Mouse (Mus musculus) CH12.LX (cell line): ENCODE measurements around the gene Mtif2. TPM values are rescaled to one million over a fixed set of nuclear protein-coding genes. Genes with fewer than 3 reads are reported as not detected.

Source experiments
- DNase-seq: peaks from one replicate; pipeline ENCODE4 v3.0.0-alpha.2; 2013; ENCODE audit errors: extremely low read depth
- H3K27ac ChIP-seq: 2 replicates; pipeline ENCODE4 v1.5.1; 2012; ENCODE audit warnings: low read depth, mild to moderate bottlenecking, control low read depth, moderate library complexity; ENCODE audit not compliant: insufficient read depth
- H3K27me3 ChIP-seq: replicated peaks from 2 replicates; pipeline ENCODE3; 2012; ENCODE audit warnings: inconsistent platforms
- H3K36me3 ChIP-seq, 2 experiments: replicated peaks in 1 of 2; 2 replicates each; pipeline versions ENCODE3 to v1.6.1; 2012; ENCODE audit warnings: inconsistent platforms in 1 of 2, low read length in 1 of 2, mild to moderate bottlenecking in 1 of 2, mixed read lengths in 1 of 2, moderate library complexity in 1 of 2; ENCODE audit not compliant: control insufficient read depth in 1 of 2, insufficient read depth in 1 of 2
- H3K4me1 ChIP-seq, 2 experiments: 2 replicates each; pipeline ENCODE4 v1.6.1; 2012; ENCODE audit warnings: inconsistent platforms in 1 of 2, moderate library complexity in 1 of 2; ENCODE audit not compliant: insufficient read depth in 2 of 2, control insufficient read depth in 1 of 2
- H3K4me2 ChIP-seq: 2 replicates; pipeline ENCODE4 v1.6.1; 2012; ENCODE audit warnings: low read depth, mild to moderate bottlenecking, control low read depth; ENCODE audit not compliant: poor library complexity, insufficient read depth, severe bottlenecking
- H3K4me3 ChIP-seq, 3 experiments: fragments of 150-350 bp in 1 of 3; sonication (generic) in 1 of 3; replicated peaks in 1 of 3; 2 replicates each; pipeline versions ENCODE3 to v1.5.1; 2011 to 2012; ENCODE audit warnings: low read depth in 2 of 3, low read length in 2 of 3, mild to moderate bottlenecking in 2 of 3, moderate library complexity in 2 of 3, control low read depth in 1 of 3, improper control_type of control experiment in 1 of 3, inconsistent platforms in 1 of 3, mixed read lengths in 1 of 3; ENCODE audit not compliant: poor library complexity in 1 of 3
- H3K79me2 ChIP-seq: replicated peaks from 2 replicates; pipeline ENCODE4 v1.6.1; 2012; ENCODE audit warnings: mild to moderate bottlenecking, moderate library complexity; ENCODE audit not compliant: control insufficient read depth, poor library complexity, insufficient read depth, severe bottlenecking; ENCODE audit errors: extremely low read depth
- H3K9ac ChIP-seq: 2 replicates; pipeline ENCODE4 v1.6.1; 2012; ENCODE audit warnings: low read depth, mild to moderate bottlenecking, control low read depth, moderate library complexity; ENCODE audit not compliant: insufficient read depth
- H3K9me3 ChIP-seq: replicated peaks from 2 replicates; pipeline ENCODE3; 2012; ENCODE audit warnings: low read length, inconsistent platforms, mixed read lengths
- CHD1 ChIP-seq: IDR thresholded peaks from 2 replicates; pipeline ENCODE4 v1.6.1; 2012; ENCODE audit warnings: low read depth, low read length, improper control_type of control experiment, inconsistent platforms
- CHD2 ChIP-seq: IDR thresholded peaks from 2 replicates; pipeline ENCODE4 v1.6.1; 2011; ENCODE audit warnings: low read length, improper control_type of control experiment
- CTCF ChIP-seq, 2 experiments: IDR thresholded peaks in 1 of 2; conservative IDR thresholded peaks in 1 of 2; 2 replicates each; pipeline ENCODE4 v1.5.1; 2011 to 2012; ENCODE audit warnings: low read depth in 2 of 2, low read length in 2 of 2, improper control_type of control experiment in 1 of 2, inconsistent platforms in 1 of 2, mild to moderate bottlenecking in 1 of 2, moderate library complexity in 1 of 2
- ELF1 ChIP-seq: IDR thresholded peaks from 2 replicates; pipeline ENCODE4 v1.6.1; 2014; ENCODE audit warnings: low read depth, mild to moderate bottlenecking, inconsistent platforms, low read length, improper control_type of control experiment
- EP300 ChIP-seq: IDR thresholded peaks from 2 replicates; pipeline ENCODE4 v1.6.1; 2011; ENCODE audit warnings: low read length, improper control_type of control experiment
- ETS1 ChIP-seq: conservative IDR thresholded peaks from 2 replicates; pipeline ENCODE4 v1.6.1; 2012; ENCODE audit warnings: low read depth, mild to moderate bottlenecking, inconsistent platforms, low read length, improper control_type of control experiment, moderate library complexity
- HCFC1 ChIP-seq: IDR thresholded peaks from 2 replicates; pipeline ENCODE4 v1.6.1; 2012; ENCODE audit warnings: low read depth, mild to moderate bottlenecking, inconsistent platforms, low read length, improper control_type of control experiment
- MEF2A ChIP-seq: IDR thresholded peaks from 2 replicates; pipeline ENCODE4 v1.6.1; 2014; ENCODE audit warnings: low read depth, mild to moderate bottlenecking, inconsistent platforms, low read length, improper control_type of control experiment, borderline replicate concordance
- MXI1 ChIP-seq: IDR thresholded peaks from 2 replicates; pipeline ENCODE4 v1.6.1; 2011; ENCODE audit warnings: mild to moderate bottlenecking, low read depth, low read length, improper control_type of control experiment
- NRF1 ChIP-seq: IDR thresholded peaks from 2 replicates; pipeline ENCODE4 v1.6.1; 2014; ENCODE audit warnings: low read depth, mild to moderate bottlenecking, inconsistent platforms, low read length, improper control_type of control experiment, moderate library complexity
- PAX5 ChIP-seq: IDR thresholded peaks from 2 replicates; pipeline ENCODE4 v1.6.1; 2012; ENCODE audit warnings: low read length, inconsistent platforms, mixed read lengths
- TBP ChIP-seq: conservative IDR thresholded peaks from 2 replicates; pipeline ENCODE4 v1.6.1; 2011; ENCODE audit warnings: low read depth, low read length, improper control_type of control experiment
- TCF12 ChIP-seq: IDR thresholded peaks from 2 replicates; pipeline ENCODE4 v1.6.1; 2014; ENCODE audit warnings: low read depth, mild to moderate bottlenecking, inconsistent platforms, low read length, improper control_type of control experiment
- USF1 ChIP-seq: IDR thresholded peaks from 2 replicates; pipeline ENCODE4 v1.6.1; 2014; ENCODE audit warnings: low read depth, mild to moderate bottlenecking, inconsistent platforms, low read length, improper control_type of control experiment
- ZKSCAN1 ChIP-seq: IDR thresholded peaks from 2 replicates; pipeline ENCODE4 v1.6.1; 2012; ENCODE audit warnings: low read depth, inconsistent platforms, low read length, improper control_type of control experiment, borderline replicate concordance
- ZNF384 ChIP-seq: IDR thresholded peaks from 2 replicates; pipeline ENCODE4 v1.6.1; 2012; ENCODE audit warnings: low read depth, low read length, improper control_type of control experiment, inconsistent platforms
- dilution Hi-C: fragments of 300-500 bp; cut with MboI; formaldehyde crosslinking; loops from 2 replicates; pipeline ENCODE4 v1.14.3; 2020; ENCODE audit warnings: low sequenced_read_pairs; ENCODE audit not compliant: extremely low pct_unique_long_range_greater_than_20kb, extremely low pct_ligation_motif_present
- in situ Hi-C: fragments of 300-500 bp; cut with MboI; formaldehyde crosslinking; loops from 3 replicates; pipeline ENCODE4 v1.14.3; 2019; ENCODE audit warnings: low sequenced_read_pairs, low pct_ligation_motif_present, low pct_unique_long_range_greater_than_20kb, mixed read lengths
- polyA plus RNA-seq: library from polyadenylated mRNA; unstranded; fragments of >175 nt; gene quantifications from 2 replicates; pipeline ENCODE4 v1.2.1, GENCODE M21; 2012; ENCODE audit warnings: low read depth; ENCODE audit not compliant: insufficient read length
- total RNA-seq, 2 experiments: library from RNA; depleted of rRNA; stranded (reverse); fragments of 300-350 nt in 1 of 2; fragments of >200 nt in 1 of 2; gene quantifications; 2 replicates each; pipeline ENCODE4 v1.2.3; 2012 to 2014

Gene Mtif2
- total and polyA plus RNA-seq, 3 experiments = 38.3 to 68.9 (median 41.7) TPM

DNA sequence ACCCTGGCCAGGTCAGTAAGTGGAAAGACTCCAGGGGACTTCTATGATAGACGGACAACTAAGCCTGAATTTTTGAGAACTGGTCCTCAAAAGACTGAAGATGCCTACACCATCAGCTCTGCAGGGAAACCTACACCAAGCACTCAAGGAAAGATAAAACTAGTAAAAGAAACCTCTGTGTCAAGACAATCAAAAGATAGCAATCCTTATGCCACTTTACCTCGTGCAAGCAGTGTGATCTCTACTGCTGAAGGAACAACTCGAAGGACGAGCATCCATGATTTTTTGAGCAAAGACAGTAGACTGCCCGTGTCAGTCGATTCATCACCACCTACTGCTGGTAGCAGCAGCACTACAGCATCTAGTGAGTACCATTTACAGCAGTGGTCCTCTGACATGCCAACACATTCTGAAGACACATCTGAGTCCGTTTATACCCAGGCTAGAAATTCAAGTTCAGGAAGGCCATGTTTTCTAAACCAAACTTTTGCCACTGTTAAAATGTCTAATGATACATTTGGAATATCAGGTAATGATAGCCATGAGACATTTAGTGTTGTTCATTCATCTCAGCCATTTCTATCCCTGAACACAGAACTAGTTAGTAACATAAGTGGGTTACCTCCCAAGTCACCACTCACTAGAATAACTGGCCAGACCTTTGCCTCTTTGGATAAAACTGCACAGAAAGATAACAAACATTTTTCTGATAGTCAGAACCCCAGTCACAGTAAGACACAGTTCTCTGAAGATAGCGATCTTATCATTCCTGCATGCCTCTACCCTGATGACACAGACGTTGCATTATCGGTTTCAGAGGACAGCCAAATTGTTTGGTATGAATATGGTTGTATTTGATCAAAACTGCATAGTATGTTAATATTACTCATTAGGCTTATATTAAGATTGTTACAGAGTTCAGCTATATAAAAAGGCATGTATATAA lies 22.0 kb upstream of the Mtif2 start:
- no peak overlapping the region for H3K27ac ChIP-seq

DNA sequence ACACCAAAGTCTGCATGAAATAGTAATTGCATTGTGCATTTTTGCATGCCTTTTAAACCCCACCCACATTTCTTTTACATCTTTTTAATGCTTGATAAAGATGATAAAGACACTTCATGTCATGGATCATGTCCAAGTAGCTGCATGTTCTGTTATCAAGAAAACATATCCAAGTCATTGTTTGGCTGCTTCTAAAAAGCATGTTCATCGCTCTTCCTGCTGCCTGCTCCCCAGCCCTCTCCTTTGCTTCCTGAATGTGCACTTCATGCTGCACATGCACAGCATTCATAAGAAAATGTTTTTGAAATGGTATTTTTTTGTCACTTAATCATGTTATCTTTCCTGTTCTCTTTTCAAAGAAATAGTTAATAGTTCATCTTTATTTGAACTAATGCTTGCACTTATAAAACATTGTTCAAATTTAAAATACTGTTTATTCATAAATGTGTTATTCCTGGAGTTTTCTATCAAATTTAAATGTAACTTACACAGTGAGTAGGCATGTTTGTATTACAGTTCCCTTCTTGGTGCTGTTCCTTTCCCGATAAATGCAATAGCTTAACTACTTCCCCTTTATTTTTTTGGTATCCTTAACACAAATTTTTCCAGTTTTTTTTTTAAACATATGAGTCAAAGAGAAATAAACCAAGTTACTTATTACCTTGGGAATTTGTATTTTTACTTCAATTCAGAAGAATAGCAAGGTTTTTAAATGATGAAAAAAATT lies 21.1 kb upstream of the Mtif2 start:
- Histone ChIP-seq H3K27ac (no peak overlapping the region), H3K27me3 (no peaks in the 10 kb centered on the region), H3K4me2 (no peak overlapping the region), H3K4me3 (no peak overlapping the region), H3K79me2 (no peaks in the 10 kb centered on the region; the same call in 1 of the 2 replicates), H3K9ac (no peak overlapping the region), H3K36me3 (peaks cover 25 to 55% of the 10 kb centered on the region in 2 experiments), H3K9me3 (no peaks in the 10 kb centered on the region), H3K4me1 (no peaks in the 10 kb centered on the region)
- TF ChIP-seq HCFC1 (no peak), PAX5 (no peak), MXI1 (no peak), NRF1 (no peak), TCF12 (no peak), MEF2A (no peak), ZNF384 (no peak), TBP (no peak), ETS1 (no peak), ZKSCAN1 (no peak), EP300 (no peak), CHD2 (no peak), CTCF (conservative IDR thresholded peaks at IDR 0.05 in 1 of 2, IDR thresholded peaks at IDR 0.05 in 1 of 2; ENCODE audit: low read depth in 2 of 2, low read length in 2 of 2) (no peak)
- no peak for DNase-seq
- in situ Hi-C loops = no loop called here
- dilution Hi-C loops = no loop called here

More for the DNA sequence above, 22.0 kb upstream of the Mtif2 start:
- Histone ChIP-seq H3K79me2 (no peaks in the 10 kb centered on the region; the same call in 1 of the 2 replicates), H3K9me3 (no peaks in the 10 kb centered on the region), H3K4me2 (no peak overlapping the region), H3K27me3 (no peaks in the 10 kb centered on the region), H3K4me1 (no peaks in the 10 kb centered on the region), H3K4me3 (no peak overlapping the region), H3K9ac (no peak overlapping the region), H3K36me3 (peaks cover 28 to 57% of the 10 kb centered on the region in 2 experiments)
- no peak for DNase-seq
- dilution Hi-C loops (no loop called here), in situ Hi-C loops (no loop called here)
- TF ChIP-seq USF1 = no peak
- TF ChIP-seq CHD1 = no peak
- no peak for TF ChIP-seq ELF1
- TF ChIP-seq, all 38 proteins: peak for 0
